Mouse (Mus musculus) midbrain, postnatal 0 days (tissue): ENCODE measurements around the gene Dexi. TPM values are rescaled to one million over a fixed set of nuclear protein-coding genes. Genes with fewer than 3 reads are reported as not detected.

ENCODE experiments used
- ATAC-seq: fragments of 200-750 bp; cut with Nextera tagmentation; 2 replicates; pipeline ENCODE4 v1.8.0; 2017; ENCODE audit warnings: moderate number of reproducible peaks, mild to moderate bottlenecking, moderate TSS enrichment, moderate library complexity; ENCODE audit not compliant: low FRiP score
- DNase-seq: peaks from one replicate; pipeline ENCODE4 v3.0.0-alpha.2; 2015; ENCODE audit warnings: low spot score
- H3K27ac ChIP-seq: fragments of 300-500 bp; sonication (generic); 2 replicates; pipeline ENCODE4 v1.5.1; 2014; ENCODE audit warnings: low read depth, mild to moderate bottlenecking, low read length, mixed read lengths
- H3K27me3 ChIP-seq: fragments of 300-500 bp; sonication (generic); 2 replicates; pipeline ENCODE4 v1.6.1; 2014; ENCODE audit warnings: low read length, control low read depth, mixed read lengths; ENCODE audit not compliant: insufficient read depth
- H3K36me3 ChIP-seq: fragments of 300-500 bp; sonication (generic); 2 replicates; pipeline ENCODE4 v1.6.1; 2014; ENCODE audit warnings: low read length, control low read depth, mixed read lengths; ENCODE audit not compliant: insufficient read depth
- H3K4me1 ChIP-seq: fragments of 300-500 bp; sonication (generic); 2 replicates; pipeline ENCODE4 v1.6.1; 2014; ENCODE audit warnings: mild to moderate bottlenecking, control low read depth, antibody characterized with exemption, low read length, mixed read lengths; ENCODE audit not compliant: insufficient read depth
- H3K4me2 ChIP-seq: fragments of 300-500 bp; sonication (generic); 2 replicates; pipeline ENCODE4 v1.6.1; 2014; ENCODE audit warnings: low read depth, mild to moderate bottlenecking, low read length, mixed read lengths; ENCODE audit not compliant: poor library complexity, severe bottlenecking
- H3K4me3 ChIP-seq: fragments of 300-500 bp; sonication (generic); 2 replicates; pipeline ENCODE4 v1.5.1; 2014; ENCODE audit warnings: low read depth, mild to moderate bottlenecking, low read length, moderate library complexity
- H3K9ac ChIP-seq: fragments of 300-500 bp; sonication (generic); replicated peaks from 2 replicates; pipeline ENCODE4 v1.6.1; 2014; ENCODE audit warnings: mild to moderate bottlenecking, low read length, moderate library complexity, mixed read lengths; ENCODE audit not compliant: poor library complexity, severe bottlenecking
- H3K9me3 ChIP-seq: fragments of 300-500 bp; sonication (generic); 2 replicates; pipeline ENCODE4 v1.6.1; 2016; ENCODE audit warnings: low read length, control low read depth
- CTCF ChIP-seq: IDR thresholded peaks from 2 replicates; pipeline ENCODE4 v1.5.1; 2016; ENCODE audit warnings: antibody characterized with exemption, mild to moderate bottlenecking
- WGBS: fragments of 180-500 bp; shearing (Covaris S2); extraction: QIAGEN DNeasy Blood & Tissue Kit; methylation state at CpG from one replicate; pipeline ENCODE4 v1.1.7; 2014; 5-methylcytosine and 5-hydroxymethylcytosine counted together
- polyA plus RNA-seq: library from polyadenylated mRNA; unstranded; fragments of >200 nt; fragmentation: Nextera tagmentation; extraction: Ambion mirVana; gene quantifications from 2 replicates; pipeline ENCODE4 v1.2.1, GENCODE M21; 2015
- total RNA-seq: library from RNA; depleted of rRNA; stranded (reverse); fragments of >200 nt; gene quantifications from 2 replicates; pipeline ENCODE4 v1.2.3, GENCODE M21; 2014

The Dexi gene
- total and polyA plus RNA-seq, 2 experiments from 2014 or later, result 18.2 to 38.0 TPM

GRCm38 (mm10) chr16:10501865-10502264 is 41.0 kb downstream of the Dexi start:
- H3K36me3 ChIP-seq, result no peaks in the 10 kb centered on the region
- no peak for ATAC-seq
- no peak overlapping the region for H3K4me2 ChIP-seq
- no peaks in the 10 kb centered on the region for H3K27me3 ChIP-seq
- H3K4me1 ChIP-seq, result 0 out of 2 replicates have a peak, but pooled peaks cover 2% of the 10 kb centered on the region
- no peak overlapping the region for H3K4me3 ChIP-seq
- H3K27ac ChIP-seq, result no peak overlapping the region
- no peaks in the 10 kb centered on the region for H3K9me3 ChIP-seq
- peak; percentile 24 for DNase-seq
- WGBS, result 17% methylated on average over 8 of the region's 8 CpGs
- no peak for TF ChIP-seq CTCF
- no peak overlapping the region for H3K9ac ChIP-seq

- Histone ChIP-seq H3K9ac (no peak overlapping the region), H3K4me2 (no peak overlapping the region), H3K4me1 (0 out of 2 replicates have a peak, but pooled peaks cover 2% of the 10 kb centered on the region), H3K4me3 (no peak overlapping the region), H3K27me3 (no peaks in the 10 kb centered on the region), H3K9me3 (no peaks in the 10 kb centered on the region), H3K36me3 (no peaks in the 10 kb centered on the region), H3K27ac (no peak overlapping the region)
- WGBS, result 43% methylated on average over 1 of the region's 1 CpGs
- DNase-seq, result no peak
- no peak for TF ChIP-seq CTCF
- no peak for ATAC-seq
Measured at GRCm38 (mm10) chr16:10499122-10499521, 43.7 kb downstream of the Dexi start.

- Histone ChIP-seq H3K36me3 (no peaks in the 10 kb centered on the region), H3K27me3 (no peaks in the 10 kb centered on the region), H3K4me3 (no peak overlapping the region), H3K9me3 (no peaks in the 10 kb centered on the region), H3K4me2 (no peak overlapping the region), H3K27ac (no peak overlapping the region), H3K9ac (no peak overlapping the region), H3K4me1 (0 out of 2 replicates have a peak, but pooled peaks cover 2% of the 10 kb centered on the region)
- ATAC-seq (no peak), DNase-seq (no peak)
- no peak for TF ChIP-seq CTCF
- 60% methylated on average over 5 of the region's 5 CpGs for WGBS
Measured at GRCm38 (mm10) chr16:10498096-10498602, 44.7 kb downstream of the Dexi start.

- 86% methylated on average over 2 of the region's 2 CpGs for WGBS
- no peak for TF ChIP-seq CTCF
- DNase-seq, result no peak
Measured at GRCm38 (mm10) chr16:10495824-10496298, 47.0 kb downstream of the Dexi start.

GRCm38 (mm10) chr16:10492587-10492986 is 50.3 kb downstream of the Dexi start:
- no peak for TF ChIP-seq CTCF
- no peaks in the 10 kb centered on the region for H3K36me3 ChIP-seq
- no peak overlapping the region for H3K4me2 ChIP-seq
- WGBS, result 84% methylated on average over 3 of the region's 3 CpGs
- 0 out of 2 replicates have a peak, but pooled peaks cover 5% of the 10 kb centered on the region for H3K27me3 ChIP-seq
- no peaks in the 10 kb centered on the region for H3K9me3 ChIP-seq
- no peak for ATAC-seq
- H3K9ac ChIP-seq, result no peak overlapping the region
- DNase-seq, result no peak
- no peaks in the 10 kb centered on the region for H3K4me1 ChIP-seq
- no peak overlapping the region for H3K27ac ChIP-seq
- H3K4me3 ChIP-seq, result no peak overlapping the region

More at GRCm38 (mm10) chr16:10495824-10496298, 47.0 kb downstream of the Dexi start:
- no peaks in the 10 kb centered on the region for H3K9me3 ChIP-seq
- H3K4me2 ChIP-seq, result no peak overlapping the region
- H3K27ac ChIP-seq, result no peak overlapping the region
- H3K36me3 ChIP-seq, result no peaks in the 10 kb centered on the region
- H3K4me1 ChIP-seq, result 0 out of 2 replicates have a peak, but pooled peaks cover 2% of the 10 kb centered on the region
- no peak overlapping the region for H3K9ac ChIP-seq
- no peaks in the 10 kb centered on the region for H3K27me3 ChIP-seq
- H3K4me3 ChIP-seq, result no peak overlapping the region
- ATAC-seq, result no peak

- DNase-seq (no peak), ATAC-seq (no peak)
- no peak for TF ChIP-seq CTCF
- Histone ChIP-seq H3K9me3 (no peaks in the 10 kb centered on the region), H3K9ac (no peak overlapping the region), H3K27ac (no peak overlapping the region), H3K27me3 (0 out of 2 replicates have a peak, but pooled peaks cover 5% of the 10 kb centered on the region), H3K4me2 (no peak overlapping the region), H3K4me1 (no peaks in the 10 kb centered on the region), H3K36me3 (no peaks in the 10 kb centered on the region), H3K4me3 (no peak overlapping the region)
- WGBS, result 87% methylated on average over 4 of the region's 4 CpGs
Measured at GRCm38 (mm10) chr16:10491716-10492115, 51.1 kb downstream of the Dexi start.
